Mouse (Mus musculus) CH12.LX (cell line): Measurements from ENCODE around the gene Eif5. TPM values are rescaled to one million over a fixed set of nuclear protein-coding genes. Genes with fewer than 3 reads are reported as not detected.

Experiments used
- DNase-seq: peaks from one replicate; pipeline ENCODE4 v3.0.0-alpha.2; 2013; ENCODE audit errors: extremely low read depth
- H3K27ac ChIP-seq: 2 replicates; pipeline ENCODE4 v1.5.1; 2012; ENCODE audit warnings: low read depth, mild to moderate bottlenecking, control low read depth, moderate library complexity; ENCODE audit not compliant: insufficient read depth
- H3K27me3 ChIP-seq: replicated peaks from 2 replicates; pipeline ENCODE3; 2012; ENCODE audit warnings: inconsistent platforms
- H3K36me3 ChIP-seq, 2 experiments: replicated peaks in 1 of 2; 2 replicates each; pipeline versions ENCODE3 to v1.6.1; 2012; ENCODE audit warnings: inconsistent platforms in 1 of 2, low read length in 1 of 2, mild to moderate bottlenecking in 1 of 2, mixed read lengths in 1 of 2, moderate library complexity in 1 of 2; ENCODE audit not compliant: control insufficient read depth in 1 of 2, insufficient read depth in 1 of 2
- H3K4me1 ChIP-seq, 2 experiments: 2 replicates each; pipeline ENCODE4 v1.6.1; 2012; ENCODE audit warnings: inconsistent platforms in 1 of 2, moderate library complexity in 1 of 2; ENCODE audit not compliant: insufficient read depth in 2 of 2, control insufficient read depth in 1 of 2
- H3K4me2 ChIP-seq: 2 replicates; pipeline ENCODE4 v1.6.1; 2012; ENCODE audit warnings: low read depth, mild to moderate bottlenecking, control low read depth; ENCODE audit not compliant: poor library complexity, insufficient read depth, severe bottlenecking
- H3K4me3 ChIP-seq, 3 experiments: fragments of 150-350 bp in 1 of 3; sonication (generic) in 1 of 3; replicated peaks in 1 of 3; 2 replicates each; pipeline versions ENCODE3 to v1.5.1; 2011 to 2012; ENCODE audit warnings: low read depth in 2 of 3, low read length in 2 of 3, mild to moderate bottlenecking in 2 of 3, moderate library complexity in 2 of 3, control low read depth in 1 of 3, improper control_type of control experiment in 1 of 3, inconsistent platforms in 1 of 3, mixed read lengths in 1 of 3; ENCODE audit not compliant: poor library complexity in 1 of 3
- H3K79me2 ChIP-seq: replicated peaks from 2 replicates; pipeline ENCODE4 v1.6.1; 2012; ENCODE audit warnings: mild to moderate bottlenecking, moderate library complexity; ENCODE audit not compliant: control insufficient read depth, poor library complexity, insufficient read depth, severe bottlenecking; ENCODE audit errors: extremely low read depth
- H3K9ac ChIP-seq: 2 replicates; pipeline ENCODE4 v1.6.1; 2012; ENCODE audit warnings: low read depth, mild to moderate bottlenecking, control low read depth, moderate library complexity; ENCODE audit not compliant: insufficient read depth
- H3K9me3 ChIP-seq: replicated peaks from 2 replicates; pipeline ENCODE3; 2012; ENCODE audit warnings: low read length, inconsistent platforms, mixed read lengths
- BHLHE40 ChIP-seq: IDR thresholded peaks from 2 replicates; pipeline ENCODE4 v1.6.1; 2011; ENCODE audit warnings: mild to moderate bottlenecking, low read depth, low read length, improper control_type of control experiment
- CHD1 ChIP-seq: IDR thresholded peaks from 2 replicates; pipeline ENCODE4 v1.6.1; 2012; ENCODE audit warnings: low read depth, low read length, improper control_type of control experiment, inconsistent platforms
- CHD2 ChIP-seq: IDR thresholded peaks from 2 replicates; pipeline ENCODE4 v1.6.1; 2011; ENCODE audit warnings: low read length, improper control_type of control experiment
- CTCF ChIP-seq, 2 experiments: IDR thresholded peaks in 1 of 2; conservative IDR thresholded peaks in 1 of 2; 2 replicates each; pipeline ENCODE4 v1.5.1; 2011 to 2012; ENCODE audit warnings: low read depth in 2 of 2, low read length in 2 of 2, improper control_type of control experiment in 1 of 2, inconsistent platforms in 1 of 2, mild to moderate bottlenecking in 1 of 2, moderate library complexity in 1 of 2
- E2F4 ChIP-seq: IDR thresholded peaks from 2 replicates; pipeline ENCODE4 v1.6.1; 2011; ENCODE audit warnings: low read depth, low read length, improper control_type of control experiment; ENCODE audit not compliant: insufficient replicate concordance
- ELF1 ChIP-seq: IDR thresholded peaks from 2 replicates; pipeline ENCODE4 v1.6.1; 2014; ENCODE audit warnings: low read depth, mild to moderate bottlenecking, inconsistent platforms, low read length, improper control_type of control experiment
- EP300 ChIP-seq: IDR thresholded peaks from 2 replicates; pipeline ENCODE4 v1.6.1; 2011; ENCODE audit warnings: low read length, improper control_type of control experiment
- ETS1 ChIP-seq: conservative IDR thresholded peaks from 2 replicates; pipeline ENCODE4 v1.6.1; 2012; ENCODE audit warnings: low read depth, mild to moderate bottlenecking, inconsistent platforms, low read length, improper control_type of control experiment, moderate library complexity
- GABPA ChIP-seq: IDR thresholded peaks from 2 replicates; pipeline ENCODE4 v1.6.1; 2012; ENCODE audit warnings: low read depth, low read length, improper control_type of control experiment, inconsistent platforms; ENCODE audit not compliant: insufficient replicate concordance
- HCFC1 ChIP-seq: IDR thresholded peaks from 2 replicates; pipeline ENCODE4 v1.6.1; 2012; ENCODE audit warnings: low read depth, mild to moderate bottlenecking, inconsistent platforms, low read length, improper control_type of control experiment
- IRF4 ChIP-seq: IDR thresholded peaks from 2 replicates; pipeline ENCODE4 v1.6.1; 2014; ENCODE audit warnings: low read depth, mild to moderate bottlenecking, inconsistent platforms, low read length, improper control_type of control experiment
- JUN ChIP-seq: IDR thresholded peaks from 2 replicates; pipeline ENCODE4 v1.6.1; 2011; ENCODE audit warnings: low read depth, mild to moderate bottlenecking, low read length, improper control_type of control experiment, moderate library complexity; ENCODE audit not compliant: insufficient read depth
- JUND ChIP-seq: conservative IDR thresholded peaks from 2 replicates; pipeline ENCODE4 v1.6.1; 2011; ENCODE audit warnings: low read depth, low read length, improper control_type of control experiment
- KAT2A ChIP-seq: IDR thresholded peaks from 2 replicates; pipeline ENCODE4 v1.6.1; 2012; ENCODE audit warnings: low read length, improper control_type of control experiment, inconsistent platforms; ENCODE audit not compliant: insufficient replicate concordance
- MAFK ChIP-seq: IDR thresholded peaks from 2 replicates; pipeline ENCODE4 v1.6.1; 2011; ENCODE audit warnings: low read length, improper control_type of control experiment; ENCODE audit not compliant: insufficient replicate concordance
- MAX ChIP-seq: IDR thresholded peaks from 2 replicates; pipeline ENCODE4 v1.6.1; 2011; ENCODE audit warnings: low read length, improper control_type of control experiment
- MAZ ChIP-seq: IDR thresholded peaks from 2 replicates; pipeline ENCODE4 v1.6.1; 2012; ENCODE audit warnings: low read depth, mild to moderate bottlenecking, inconsistent platforms, low read length, improper control_type of control experiment, moderate library complexity
- MEF2A ChIP-seq: IDR thresholded peaks from 2 replicates; pipeline ENCODE4 v1.6.1; 2014; ENCODE audit warnings: low read depth, mild to moderate bottlenecking, inconsistent platforms, low read length, improper control_type of control experiment, borderline replicate concordance
- MXI1 ChIP-seq: IDR thresholded peaks from 2 replicates; pipeline ENCODE4 v1.6.1; 2011; ENCODE audit warnings: mild to moderate bottlenecking, low read depth, low read length, improper control_type of control experiment
- MYC ChIP-seq: IDR thresholded peaks from 2 replicates; pipeline ENCODE4 v1.6.1; 2011; ENCODE audit warnings: low read depth, mild to moderate bottlenecking, improper control_type of control experiment, low read length
- NELFE ChIP-seq: IDR thresholded peaks from 2 replicates; pipeline ENCODE4 v1.6.1; 2011; ENCODE audit warnings: low read depth, low read length, improper control_type of control experiment
- NRF1 ChIP-seq: IDR thresholded peaks from 2 replicates; pipeline ENCODE4 v1.6.1; 2014; ENCODE audit warnings: low read depth, mild to moderate bottlenecking, inconsistent platforms, low read length, improper control_type of control experiment, moderate library complexity
- PAX5 ChIP-seq: IDR thresholded peaks from 2 replicates; pipeline ENCODE4 v1.6.1; 2012; ENCODE audit warnings: low read length, inconsistent platforms, mixed read lengths
- POLR2A ChIP-seq: IDR thresholded peaks from 2 replicates; pipeline ENCODE4 v1.6.1; 2011; ENCODE audit warnings: low read depth, mild to moderate bottlenecking, improper control_type of control experiment, low read length
- POLR2AphosphoS2 ChIP-seq: IDR thresholded peaks from 2 replicates; pipeline ENCODE4 v1.6.1; 2011; ENCODE audit warnings: low read depth, low read length, improper control_type of control experiment
- RAD21 ChIP-seq: IDR thresholded peaks from 2 replicates; pipeline ENCODE4 v1.6.1; 2011; ENCODE audit warnings: low read depth, mild to moderate bottlenecking, low read length, improper control_type of control experiment, moderate library complexity
- RCOR1 ChIP-seq: conservative IDR thresholded peaks from 2 replicates; pipeline ENCODE4 v1.6.1; 2012; ENCODE audit warnings: low read depth, mild to moderate bottlenecking, inconsistent platforms, low read length, improper control_type of control experiment
- SIN3A ChIP-seq: IDR thresholded peaks from 2 replicates; pipeline ENCODE4 v1.6.1; 2012; ENCODE audit warnings: low read length, improper control_type of control experiment, inconsistent platforms
- SMC3 ChIP-seq: IDR thresholded peaks from 2 replicates; pipeline ENCODE4 v1.6.1; 2011; ENCODE audit warnings: low read depth, low read length, improper control_type of control experiment
- TBP ChIP-seq: conservative IDR thresholded peaks from 2 replicates; pipeline ENCODE4 v1.6.1; 2011; ENCODE audit warnings: low read depth, low read length, improper control_type of control experiment
- TCF12 ChIP-seq: IDR thresholded peaks from 2 replicates; pipeline ENCODE4 v1.6.1; 2014; ENCODE audit warnings: low read depth, mild to moderate bottlenecking, inconsistent platforms, low read length, improper control_type of control experiment
- UBTF ChIP-seq: IDR thresholded peaks from 2 replicates; pipeline ENCODE4 v1.6.1; 2012; ENCODE audit warnings: low read depth, mild to moderate bottlenecking, inconsistent platforms, low read length, improper control_type of control experiment, moderate library complexity
- USF1 ChIP-seq: IDR thresholded peaks from 2 replicates; pipeline ENCODE4 v1.6.1; 2014; ENCODE audit warnings: low read depth, mild to moderate bottlenecking, inconsistent platforms, low read length, improper control_type of control experiment
- USF2 ChIP-seq: conservative IDR thresholded peaks from 2 replicates; pipeline ENCODE4 v1.6.1; 2011; ENCODE audit warnings: low read depth, low read length, improper control_type of control experiment
- ZC3H11A ChIP-seq: IDR thresholded peaks from 2 replicates; pipeline ENCODE4 v1.6.1; 2012; ENCODE audit warnings: low read depth, mild to moderate bottlenecking, inconsistent platforms, low read length, improper control_type of control experiment
- ZKSCAN1 ChIP-seq: IDR thresholded peaks from 2 replicates; pipeline ENCODE4 v1.6.1; 2012; ENCODE audit warnings: low read depth, inconsistent platforms, low read length, improper control_type of control experiment, borderline replicate concordance
- ZMIZ1 ChIP-seq: IDR thresholded peaks from 2 replicates; pipeline ENCODE4 v1.6.1; 2012; ENCODE audit warnings: low read depth, mild to moderate bottlenecking, inconsistent platforms, low read length, improper control_type of control experiment
- ZNF384 ChIP-seq: IDR thresholded peaks from 2 replicates; pipeline ENCODE4 v1.6.1; 2012; ENCODE audit warnings: low read depth, low read length, improper control_type of control experiment, inconsistent platforms
- dilution Hi-C: fragments of 300-500 bp; cut with MboI; formaldehyde crosslinking; loops from 2 replicates; pipeline ENCODE4 v1.14.3; 2020; ENCODE audit warnings: low sequenced_read_pairs; ENCODE audit not compliant: extremely low pct_unique_long_range_greater_than_20kb, extremely low pct_ligation_motif_present
- in situ Hi-C: fragments of 300-500 bp; cut with MboI; formaldehyde crosslinking; loops from 3 replicates; pipeline ENCODE4 v1.14.3; 2019; ENCODE audit warnings: low sequenced_read_pairs, low pct_ligation_motif_present, low pct_unique_long_range_greater_than_20kb, mixed read lengths
- polyA plus RNA-seq: library from polyadenylated mRNA; unstranded; fragments of >175 nt; gene quantifications from 2 replicates; pipeline ENCODE4 v1.2.1, GENCODE M21; 2012; ENCODE audit warnings: low read depth; ENCODE audit not compliant: insufficient read length
- total RNA-seq, 2 experiments: library from RNA; depleted of rRNA; stranded (reverse); fragments of 300-350 nt in 1 of 2; fragments of >200 nt in 1 of 2; gene quantifications; 2 replicates each; pipeline ENCODE4 v1.2.3; 2012 to 2014

Gene Eif5
- total and polyA plus RNA-seq, 3 experiments: 118 to 284 (median 156) TPM

- no peaks in the 10 kb centered on the region for H3K27me3 ChIP-seq
- H3K4me2 ChIP-seq: peak within 1 kb of the TSS; percentile 77
- H3K4me3 ChIP-seq: peak within 1 kb of the TSS; percentile 87 to 100 (median 99)
- TF ChIP-seq CHD2 (peak; percentile 97), POLR2A (peak; percentile 89), GABPA (no peak), ZC3H11A (no peak), TCF12 (peak; percentile 73), RCOR1 (no peak), ETS1 (no peak), SIN3A (peak; percentile 58; the same call in 1 of the 2 replicates), MYC (0 out of 2 replicates have a peak, but pooled peaks have one; percentile 17), UBTF (no peak), IRF4 (0 out of 2 replicates have a peak, but pooled peaks have one; percentile 35), ELF1 (peak; percentile 77), E2F4 (no peak), PAX5 (no peak), HCFC1 (peak; percentile 78), TBP (no peak), RAD21 (no peak), MAFK (no peak), MAZ (no peak), USF2 (no peak), NELFE (peak; percentile 89), CHD1 (no peak), BHLHE40 (no peak), JUND (no peak), ZNF384 (no peak), KAT2A (no peak), MAX (peak; percentile 31; the same call in 1 of the 2 replicates), MEF2A (peak; percentile 34; the same call in 1 of the 2 replicates), POLR2AphosphoS2 (no peak), EP300 (no peak), ZKSCAN1 (no peak), USF1 (no peak), SMC3 (no peak), CTCF (conservative IDR thresholded peaks at IDR 0.05 in 1 of 2, IDR thresholded peaks at IDR 0.05 in 1 of 2; ENCODE audit: low read depth in 2 of 2, low read length in 2 of 2) (no peak), MXI1 (peak; percentile 91), NRF1 (peak; percentile 61; the same call in 1 of the 2 replicates), JUN (no peak), ZMIZ1 (peak; percentile 72)
- TF ChIP-seq, all 38 proteins: peak for 14
- in situ Hi-C loops (no loop called here), dilution Hi-C loops (no loop called here)
- peak within 1 kb of the TSS; percentile 33 for H3K27ac ChIP-seq
- peaks cover 3% of the 10 kb centered on the region for H3K9me3 ChIP-seq
- H3K36me3 ChIP-seq: peaks cover 0 to 4% of the 10 kb centered on the region in 2 experiments
- H3K79me2 ChIP-seq: peaks cover 35% of the 10 kb centered on the region
- DNase-seq: peak; percentile 95
- peaks cover 5 to 27% of the 10 kb centered on the region in 2 experiments; a peak in 3 of 4 replicates for H3K4me1 ChIP-seq
- peak within 1 kb of the TSS; percentile 94 for H3K9ac ChIP-seq
Observed at GRCm38 (mm10) chr12:111574074-111574886, 36.5 kb downstream of the Eif5 start, which contains the start of gene Mark3. Gene Mark3 (plus strand): TSS chr12:111574523.
